Mouse (Mus musculus): ENCODE data around the gene Phf21a. TPM values are rescaled to one million over a fixed set of nuclear protein-coding genes. Genes with fewer than 3 reads are reported as not detected.

Gene Phf21a
- total RNA-seq, 2 experiments from 2014 or later, result 23.5 to 25.1 TPM

DNA sequence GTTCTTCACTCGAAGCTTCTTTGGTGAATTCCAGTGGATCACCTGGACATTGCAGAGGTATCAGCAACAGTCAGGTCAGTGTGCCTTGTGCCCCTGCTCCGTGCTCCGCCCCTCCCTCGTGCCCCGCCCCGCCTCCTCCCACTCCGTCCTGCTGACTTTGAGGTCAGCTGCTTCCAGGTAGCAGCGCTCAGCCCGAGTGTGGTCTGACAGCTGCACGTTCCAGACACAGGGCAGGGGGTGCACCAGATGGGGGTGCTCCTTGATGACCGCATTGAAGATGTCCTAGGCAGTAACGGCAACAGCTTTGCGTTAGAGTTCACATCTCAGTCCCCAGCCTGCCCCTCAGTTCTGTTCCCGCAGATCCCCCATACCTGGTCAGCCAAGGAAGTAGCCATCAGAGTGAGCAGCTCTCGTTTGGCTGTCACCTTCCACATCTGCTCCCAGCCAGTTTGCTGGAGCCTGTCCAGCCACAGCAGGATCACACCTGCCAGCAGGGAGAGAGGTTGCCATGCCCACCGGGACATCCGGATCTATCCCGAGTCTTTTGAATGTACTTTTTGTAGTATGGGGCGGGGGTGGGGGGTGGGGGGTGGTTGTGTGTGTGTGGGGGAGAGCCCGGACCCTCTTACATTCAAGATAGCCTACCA is 274.6 kb downstream of the Phf21a start:
- intact Hi-C loops (cut with DNase I), result no loop called here
- no peak for TF ChIP-seq CTCF (IDR thresholded peaks at IDR 0.05)
- no peak overlapping the region for H3K27ac ChIP-seq
- DNase-seq, result no peak
- no peak overlapping the region for H3K4me3 ChIP-seq

DNA sequence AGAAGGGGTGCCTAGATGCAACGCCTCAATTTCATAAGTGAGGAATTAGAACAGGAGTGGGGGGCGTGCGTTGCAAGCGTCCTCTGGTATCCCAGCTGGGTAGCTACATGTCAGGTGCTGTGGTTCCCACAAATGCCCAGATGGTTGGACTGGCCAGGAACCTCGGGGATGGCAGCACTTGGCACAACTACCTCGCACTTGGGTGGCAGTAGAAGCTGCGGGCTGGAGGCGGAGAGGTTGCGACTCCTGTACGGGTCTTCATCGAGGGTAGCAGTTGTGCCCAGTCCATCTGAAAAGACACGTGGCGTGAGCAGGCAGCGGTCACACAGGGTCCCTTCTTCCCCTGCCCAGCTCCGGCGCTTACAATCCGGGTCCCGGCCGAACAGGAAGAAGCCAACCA is 277.5 kb downstream of the Phf21a start:
- intact Hi-C loops (cut with DNase I), result no loop called here
- DNase-seq, result no peak
- Histone ChIP-seq H3K4me3 (peak overlapping the region; percentile 61), H3K27ac (no peak overlapping the region)
- no peak for TF ChIP-seq CTCF (IDR thresholded peaks at IDR 0.05)

DNA sequence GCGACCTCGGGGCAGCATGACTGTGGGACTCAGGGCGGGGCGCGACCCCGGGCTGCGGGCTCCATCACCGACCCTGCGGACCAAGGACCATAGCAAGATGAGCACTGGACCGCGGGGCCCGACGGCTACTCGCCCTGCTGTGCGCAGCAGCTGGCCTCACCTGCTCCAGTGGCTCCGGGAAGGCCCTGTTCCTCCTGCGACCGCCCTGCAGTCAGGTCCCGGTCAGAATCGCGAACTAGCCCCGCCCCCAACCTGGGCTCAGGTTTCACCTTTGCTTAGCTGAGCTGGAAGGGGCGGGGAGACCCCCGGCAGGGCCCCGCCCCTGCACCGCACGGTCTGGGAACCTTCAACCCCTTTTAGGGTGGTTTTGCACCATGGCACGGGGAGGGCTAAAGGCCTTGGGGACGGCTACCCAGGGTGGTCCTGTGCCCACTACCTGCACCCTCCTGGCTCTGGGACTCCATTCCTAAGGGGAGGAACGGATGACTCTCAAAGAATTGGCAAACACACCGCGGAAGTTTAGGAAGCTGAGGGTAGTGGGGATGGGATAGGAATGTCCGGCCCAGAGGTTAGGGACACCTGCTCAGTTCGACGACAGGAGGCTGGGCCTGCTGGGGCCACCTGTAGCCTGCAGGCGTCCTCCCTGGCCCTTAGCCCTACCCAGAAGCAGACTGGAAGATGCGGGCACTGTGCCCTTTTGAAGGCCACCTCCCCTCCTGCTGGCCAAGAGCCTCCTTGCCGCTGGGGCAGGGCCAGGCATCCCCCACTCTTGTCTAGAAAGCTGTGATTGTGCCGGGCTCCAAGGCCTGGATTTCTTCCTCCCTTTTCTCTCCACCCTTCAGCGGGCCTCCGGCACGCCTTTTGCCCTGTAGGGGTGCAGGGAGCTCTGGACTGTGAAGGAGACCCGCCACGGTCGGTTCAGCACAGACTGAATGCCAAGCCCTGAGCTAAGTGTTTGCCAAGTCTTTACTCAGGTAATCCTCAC is 278.2 kb downstream of the Phf21a start:
- peak; percentile 16 for DNase-seq
- Histone ChIP-seq H3K27ac (no peak overlapping the region), H3K4me3 (peak overlapping the region; percentile 61)
- intact Hi-C loops (cut with DNase I), result no loop called here
- TF ChIP-seq CTCF (IDR thresholded peaks at IDR 0.05), result no peak

DNA sequence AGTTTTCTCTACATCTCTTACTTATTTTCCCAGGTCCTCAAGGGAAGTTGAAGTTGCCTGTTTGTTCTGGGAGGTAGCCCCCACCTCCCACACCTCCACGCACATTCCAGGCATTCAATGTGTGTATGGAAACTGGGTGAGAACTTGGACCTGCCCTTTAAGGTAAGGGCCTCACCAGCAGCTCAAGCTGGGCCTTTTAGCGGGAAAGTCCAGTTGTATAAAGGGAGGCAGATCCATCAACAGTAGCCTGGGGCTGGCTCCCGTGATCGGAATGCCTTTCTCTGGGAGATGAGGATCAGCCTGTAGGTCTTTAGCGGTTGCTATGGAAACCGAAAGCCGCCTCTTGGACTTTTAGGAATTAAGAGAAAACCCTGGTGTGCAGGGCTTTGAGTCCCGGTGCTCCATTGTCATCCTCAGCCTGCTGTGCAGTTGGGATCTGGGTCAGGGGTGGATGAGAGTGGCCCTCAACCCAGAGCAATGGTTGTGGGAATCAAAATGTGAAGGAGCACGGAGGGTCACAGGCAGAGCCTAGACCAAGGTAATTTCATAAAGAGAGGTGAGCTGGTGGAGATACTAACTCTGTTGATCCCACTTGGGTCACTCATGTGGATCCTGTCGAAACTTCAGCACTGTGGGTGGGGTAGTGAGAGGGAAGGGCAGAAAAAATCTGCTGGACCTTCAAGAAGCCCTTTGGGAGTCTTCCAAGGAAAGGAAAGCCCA is 279.2 kb downstream of the Phf21a start:
- intact Hi-C loops (cut with DNase I), result no loop called here
- no peak for DNase-seq
- Histone ChIP-seq H3K4me3 (no peak overlapping the region), H3K27ac (peak overlapping the region; percentile 94)
- no peak for TF ChIP-seq CTCF (IDR thresholded peaks at IDR 0.05)

DNA sequence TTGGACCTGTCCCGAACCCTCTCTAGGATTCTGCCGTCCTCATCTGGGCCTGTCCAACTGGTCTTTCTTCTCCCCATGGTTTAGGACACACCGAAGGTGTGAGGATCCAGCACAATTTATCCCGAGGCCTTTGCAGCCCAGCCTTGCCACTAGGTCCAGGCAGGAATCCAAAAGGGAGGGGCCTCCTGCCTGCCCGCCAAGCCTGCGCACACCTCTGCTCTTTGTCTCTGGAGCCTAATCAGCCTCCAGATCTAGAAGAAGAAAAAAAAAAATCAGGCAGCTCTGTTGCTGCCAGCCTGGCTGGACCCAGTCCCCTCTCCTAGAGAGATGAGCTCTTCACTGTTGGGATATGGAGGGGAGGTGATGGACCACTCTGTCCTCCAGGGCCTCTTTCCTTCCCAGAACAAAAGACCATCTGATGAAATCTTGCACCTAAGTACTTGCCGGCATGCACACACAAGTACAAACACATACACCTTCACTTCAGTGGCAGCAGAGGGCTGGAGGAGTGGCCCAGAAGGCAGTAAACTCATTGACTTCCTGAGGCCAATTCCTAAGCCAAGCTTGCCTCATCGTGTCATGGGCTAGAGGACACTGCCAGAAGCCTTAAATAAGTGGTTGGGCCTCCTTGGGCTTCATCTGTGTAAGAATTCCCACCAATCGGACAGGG is 280.0 kb downstream of the Phf21a start:
- intact Hi-C loops (cut with DNase I), result no loop called here
- no peak for TF ChIP-seq CTCF (IDR thresholded peaks at IDR 0.05)
- Histone ChIP-seq H3K27ac (peak overlapping the region; percentile 94), H3K4me3 (no peak overlapping the region)
- DNase-seq, result peak; percentile 63

DNA sequence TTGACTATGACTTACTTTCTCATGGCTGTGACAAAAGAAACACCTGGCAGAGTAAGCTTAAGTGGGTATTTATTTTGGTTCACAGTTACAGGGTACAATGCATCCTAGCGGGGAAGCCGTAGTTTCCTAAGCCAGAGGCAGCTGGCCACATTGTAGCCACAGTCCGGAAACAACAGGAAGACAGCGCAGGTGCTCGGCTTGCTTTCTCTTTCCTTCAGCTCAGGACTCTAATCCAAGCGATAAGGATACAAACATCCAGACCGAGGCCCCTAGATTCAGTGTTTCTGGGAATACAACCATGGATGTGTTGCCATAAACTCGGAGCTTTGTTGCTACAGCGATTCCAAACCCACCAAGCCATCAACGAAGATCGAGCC is 280.5 kb downstream of the Phf21a start:
- Histone ChIP-seq H3K4me3 (peak overlapping the region; percentile 77), H3K27ac (peak overlapping the region; percentile 94)
- intact Hi-C loops (cut with DNase I), result no loop called here
- DNase-seq, result no peak
- TF ChIP-seq CTCF (IDR thresholded peaks at IDR 0.05), result no peak

DNA sequence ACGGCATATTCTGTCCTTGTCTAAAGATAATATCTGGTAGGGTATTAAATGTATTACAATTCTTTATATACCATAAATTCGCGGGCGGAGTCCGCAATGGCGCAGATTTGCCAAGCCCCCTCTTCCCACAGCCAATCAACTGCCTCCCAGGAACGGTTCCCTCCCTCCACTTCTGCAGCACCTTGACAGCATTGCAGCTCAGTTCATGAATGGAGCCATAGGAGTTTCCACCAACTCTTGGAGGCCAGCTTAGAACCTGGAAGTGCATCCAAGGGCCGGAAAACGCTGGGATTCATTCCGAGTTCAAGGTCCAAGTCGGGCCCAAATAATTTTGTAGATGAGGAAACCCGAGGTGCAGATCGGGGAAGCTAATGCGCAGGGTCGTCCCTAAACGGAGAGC is 281.6 kb downstream of the Phf21a start, which contains the start of the genes Pex16 and Large2:
TSS of gene Pex16 (plus strand) at position 163 of the 400 bp plus-strand sequence.
TSS of gene Large2 (minus strand) at position 356 of the 400 bp plus-strand sequence.
- Histone ChIP-seq H3K4me3 (peak within 1 kb of the TSS; percentile 77), H3K27ac (peak within 1 kb of the TSS; percentile 94)
- TF ChIP-seq CTCF (IDR thresholded peaks at IDR 0.05), result no peak
- intact Hi-C loops (cut with DNase I), result loop anchor here (2.0 kb wide), 1 partner anchor 62 kb away; no protein-coding TSS in a partner anchor
- peak; percentile 51 for DNase-seq

DNA sequence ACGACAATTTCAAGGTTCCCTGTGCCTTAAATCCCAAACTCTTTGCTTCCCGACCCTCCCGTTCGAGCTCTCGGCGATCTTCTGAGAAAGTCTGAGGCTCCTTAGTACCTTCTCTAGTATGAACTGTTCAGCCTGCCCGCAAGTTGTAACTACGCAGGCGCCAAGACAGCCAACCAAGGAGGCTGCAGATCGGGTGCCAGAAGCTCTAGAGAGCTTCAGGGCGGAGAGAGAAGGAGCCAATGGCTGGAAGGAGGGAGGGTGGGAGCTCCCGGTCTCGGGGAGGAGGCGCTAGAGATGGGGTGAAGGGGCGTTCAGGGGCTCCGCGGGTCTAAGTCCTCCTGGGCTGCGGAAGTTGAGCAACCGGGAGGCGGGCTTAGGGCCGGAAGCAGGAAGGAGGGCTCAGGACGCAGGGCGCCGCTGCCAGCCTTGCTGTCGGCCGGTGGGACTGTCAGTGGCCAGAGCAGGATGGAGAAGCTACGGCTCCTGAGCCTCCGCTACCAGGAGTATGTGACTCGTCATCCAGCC is 282.2 kb downstream of the Phf21a start:
- TF ChIP-seq CTCF (IDR thresholded peaks at IDR 0.05), result no peak
- H3K27ac ChIP-seq, result peak overlapping the region; percentile 94
- peak overlapping the region; percentile 77 for H3K4me3 ChIP-seq
- intact Hi-C loops (cut with DNase I), result loop anchor here (2.0 to 5.0 kb wide), 2 partner anchors 47 to 62 kb away; no protein-coding TSS in a partner anchor
- peak; percentile 96 for DNase-seq

DNA sequence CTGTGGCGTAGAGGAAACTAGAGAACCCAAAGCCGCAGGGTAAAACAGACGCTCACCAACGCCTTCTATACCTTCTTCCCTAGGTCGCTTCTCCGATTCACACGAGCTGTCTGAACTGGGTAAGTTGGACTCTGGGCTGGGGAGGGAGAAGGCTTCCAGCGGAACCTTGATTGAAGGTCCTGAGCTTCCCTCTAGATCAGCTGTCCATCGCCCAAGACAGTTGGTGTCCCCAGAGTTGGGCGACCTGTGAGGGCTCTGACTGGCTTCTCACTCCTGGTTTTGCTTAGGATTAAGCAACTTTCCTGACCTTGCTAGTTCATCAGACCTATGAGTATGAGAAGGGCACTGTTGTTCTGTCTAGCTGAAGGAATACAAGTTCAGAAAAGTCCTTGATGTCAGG is 282.9 kb downstream of the Phf21a start:
- no peak for DNase-seq
- Histone ChIP-seq H3K27ac (peak overlapping the region; percentile 94), H3K4me3 (peak overlapping the region; percentile 77)
- no peak for TF ChIP-seq CTCF (IDR thresholded peaks at IDR 0.05)
- intact Hi-C loops (cut with DNase I), result loop anchor here (2.0 to 5.0 kb wide), 2 partner anchors 47 to 61 kb away; no protein-coding TSS in a partner anchor

DNA sequence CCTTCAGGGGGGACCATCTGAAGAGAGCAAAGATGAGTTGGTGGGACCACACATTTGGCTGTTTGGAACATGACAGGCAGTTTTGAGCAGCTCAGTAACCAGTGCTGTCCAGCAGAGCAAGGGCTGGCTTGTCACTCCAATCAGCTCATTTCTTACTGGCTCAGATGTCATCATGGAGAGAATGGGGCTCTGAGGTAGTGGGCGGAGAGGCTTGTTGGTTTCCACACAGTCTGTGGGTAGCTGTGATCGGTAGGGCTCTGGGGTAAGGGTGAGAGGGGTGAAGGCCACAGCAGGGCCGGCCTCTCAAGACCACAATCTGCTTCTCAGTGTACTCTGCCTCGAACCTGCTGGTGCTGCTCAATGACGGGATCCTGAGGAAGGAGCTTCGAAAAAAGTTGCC is 283.4 kb downstream of the Phf21a start:
- intact Hi-C loops (cut with DNase I), result loop anchor here (5.0 kb wide), 1 partner anchor 46 kb away; no protein-coding TSS in a partner anchor
- H3K4me3 ChIP-seq, result peak overlapping the region; percentile 77
- no peak for TF ChIP-seq CTCF (IDR thresholded peaks at IDR 0.05)
- peak overlapping the region; percentile 94 for H3K27ac ChIP-seq
- no peak for DNase-seq

DNA sequence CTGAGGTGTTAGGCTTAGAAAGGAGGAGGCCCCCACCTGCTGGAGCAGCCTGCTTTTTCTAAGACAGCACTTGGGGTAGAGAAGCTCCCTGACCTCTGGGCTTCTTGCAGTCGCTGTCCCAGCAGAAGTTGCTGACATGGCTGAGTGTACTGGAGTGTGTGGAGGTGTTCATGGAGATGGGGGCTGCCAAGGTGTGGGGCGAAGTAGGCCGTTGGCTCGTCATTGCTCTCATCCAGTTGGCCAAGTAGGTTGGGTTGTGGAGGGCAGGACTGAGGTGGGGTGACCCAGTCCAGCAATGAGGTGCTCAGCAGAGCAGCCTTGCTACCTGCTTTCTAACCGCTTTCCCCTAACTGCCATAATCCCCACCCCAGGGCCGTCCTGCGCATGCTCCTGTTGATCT is 284.4 kb downstream of the Phf21a start:
- intact Hi-C loops (cut with DNase I), result loop anchor here (5.0 kb wide), 1 partner anchor 45 kb away; no protein-coding TSS in a partner anchor
- DNase-seq, result no peak
- Histone ChIP-seq H3K4me3 (no peak overlapping the region), H3K27ac (no peak overlapping the region)
- no peak for TF ChIP-seq CTCF (IDR thresholded peaks at IDR 0.05)
